Mouse (Mus musculus) fat pad, adult 2 months (tissue): ENCODE data around the gene Ppan.

Experiments
- DNase-seq: peaks from one replicate; pipeline ENCODE4 v3.0.0-alpha.2; 2011; ENCODE audit warnings: low read depth, low spot score; ENCODE audit errors: extremely low read depth

Gene Ppan

GRCm38 (mm10) chr9:20878041-20878709 lies 9.8 kb upstream of the Ppan start:
- DNase-seq: peak; percentile 72

- no peak for DNase-seq
Measured at GRCm38 (mm10) chr9:20878710-20879065, 9.3 kb upstream of the Ppan start.

GRCm38 (mm10) chr9:20879097-20879792 lies 8.7 kb upstream of the Ppan start, which contains the start of gene Angptl6:
TSS of gene Angptl6 (minus strand) at chr9:20879727.
- no peak for DNase-seq

GRCm38 (mm10) chr9:20886563-20886962 lies 1.4 kb upstream of the Ppan start:
- no peak for DNase-seq

GRCm38 (mm10) chr9:20887191-20887590 lies 784 bp upstream of the Ppan start:
- DNase-seq: no peak

GRCm38 (mm10) chr9:20888386-20888765 lies 401 bp downstream of the Ppan start:
- no peak for DNase-seq

- DNase-seq: no peak
Measured at GRCm38 (mm10) chr9:20889185-20890141, 1.5 kb downstream of the Ppan start.

- DNase-seq: no peak
Measured at GRCm38 (mm10) chr9:20890411-20890810, 2.4 kb downstream of the Ppan start.

- DNase-seq: no peak
Measured at GRCm38 (mm10) chr9:20891339-20892103, 3.5 kb downstream of the Ppan start.

GRCm38 (mm10) chr9:20892104-20892653 lies 4.2 kb downstream of the Ppan start:
- DNase-seq: no peak

GRCm38 (mm10) chr9:20893069-20893468 lies 5.1 kb downstream of the Ppan start:
- DNase-seq: no peak

- no peak for DNase-seq
Measured at GRCm38 (mm10) chr9:20893590-20894343, 5.8 kb downstream of the Ppan start.

- DNase-seq: no peak
Measured at GRCm38 (mm10) chr9:20894629-20895028, 6.7 kb downstream of the Ppan start.

- no peak for DNase-seq
Measured at GRCm38 (mm10) chr9:20895382-20895781, 7.4 kb downstream of the Ppan start.

- DNase-seq: no peak
Measured at GRCm38 (mm10) chr9:20897736-20898510, 9.9 kb downstream of the Ppan start.

GRCm38 (mm10) chr9:20898511-20899073 lies 10.6 kb downstream of the Ppan start, which contains the start of gene Eif3g:
TSS of gene Eif3g (minus strand) at chr9:20898623.
- peak; percentile 39 for DNase-seq

- no peak for DNase-seq
Measured at GRCm38 (mm10) chr9:20901466-20902173, 13.6 kb downstream of the Ppan start.

GRCm38 (mm10) chr9:20902174-20902491 lies 14.2 kb downstream of the Ppan start:
- DNase-seq: no peak
